Mouse (Mus musculus) liver, embryonic 18 days (tissue): ENCODE measurements around the gene D8Ertd738e. TPM values are rescaled to one million over a fixed set of nuclear protein-coding genes. Genes with fewer than 3 reads are reported as not detected.

Source experiments
- polyA plus RNA-seq: library from polyadenylated mRNA; depleted of rRNA; stranded (reverse); fragments of >200 nt; gene quantifications from 2 replicates; pipeline ENCODE4 v1.2.3, GENCODE M21; 2012; rRNA removed

The D8Ertd738e gene
- polyA plus RNA-seq = 124 and 135 TPM in 2 replicates

GRCm38 (mm10) chr8:84249257-84250170 is at the start of gene D8Ertd738e:
Gene D8Ertd738e (minus strand): TSS chr8:84249719.

DNA sequence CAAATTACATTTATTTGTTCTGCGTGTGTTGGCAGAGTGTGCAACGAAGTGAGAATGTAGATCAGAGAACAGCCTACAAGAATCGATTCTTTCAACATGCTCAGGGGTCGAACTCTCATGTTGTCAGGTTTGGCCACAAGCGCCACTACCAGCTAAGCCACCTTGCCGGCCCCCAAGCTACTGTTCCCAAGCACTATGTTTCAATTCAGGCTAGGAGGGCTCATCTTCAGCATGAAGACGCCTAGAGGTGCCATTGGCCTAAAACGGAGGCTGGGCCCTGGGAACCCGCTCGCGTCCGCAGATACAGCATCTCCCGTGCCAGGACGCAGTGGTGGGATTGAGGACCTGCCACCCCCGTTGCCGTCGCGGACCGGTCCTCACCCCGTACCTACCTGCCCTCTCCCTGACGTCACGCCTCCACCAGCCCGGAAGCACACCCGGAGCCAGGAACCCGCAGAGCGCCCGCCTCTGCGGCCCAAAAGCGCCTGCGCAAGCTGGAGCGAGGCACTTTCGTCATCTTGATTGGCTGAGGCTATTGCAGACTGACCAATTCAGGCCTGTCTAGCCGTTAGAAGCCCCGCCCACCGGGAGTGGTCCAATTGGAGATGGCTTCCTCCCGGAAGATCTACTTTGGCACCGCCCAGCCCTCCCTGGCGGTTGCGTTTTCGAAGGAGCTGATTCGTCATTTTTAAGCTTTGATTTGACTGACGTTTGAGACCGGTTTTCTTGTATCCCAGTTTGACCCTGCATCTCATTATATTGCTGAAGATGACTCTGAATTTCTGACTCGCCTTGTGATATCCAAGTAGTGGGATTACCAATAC is 20.6 kb upstream of the D8Ertd738e start, which contains the start of gene Ccdc130:
Gene Ccdc130 (minus strand): TSS at position 431 of the 824 bp plus-strand sequence.

DNA sequence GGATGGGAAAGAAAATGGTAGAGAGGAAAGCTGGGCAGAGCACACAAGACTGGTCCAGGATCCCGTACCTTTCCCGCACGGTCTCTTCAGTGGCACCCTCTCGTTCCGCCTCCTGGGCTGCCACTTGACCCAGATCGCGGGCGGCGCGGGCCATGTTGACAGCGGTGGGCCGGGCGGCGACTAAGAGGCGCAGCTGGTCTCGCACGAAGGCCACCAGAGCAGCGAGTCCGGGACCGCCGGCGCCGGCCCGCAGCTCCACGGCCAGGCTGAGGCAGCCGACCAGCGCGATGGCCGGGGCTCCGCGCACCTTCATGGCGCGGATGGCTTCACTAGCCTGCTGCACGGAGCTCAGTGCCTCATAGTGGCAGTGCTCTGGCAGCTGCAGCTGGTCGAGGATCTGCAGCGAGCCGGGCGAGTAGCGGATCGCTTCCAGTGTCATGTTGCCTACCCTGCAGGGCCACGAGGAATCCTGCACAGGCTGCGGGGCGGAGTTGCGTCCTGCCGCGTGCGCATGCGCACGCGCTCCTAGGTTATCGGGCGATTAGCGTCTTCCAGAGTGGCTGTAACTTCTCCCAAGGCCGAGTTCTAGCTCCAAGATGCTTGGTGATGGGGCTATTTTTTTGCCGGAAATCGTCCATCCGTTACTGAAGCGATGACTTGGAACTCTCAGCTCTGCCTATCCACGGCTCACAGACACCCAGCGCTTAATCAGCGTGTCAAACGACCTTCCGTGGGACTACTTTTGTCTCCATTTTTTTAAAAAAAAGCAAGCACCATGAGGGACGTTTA is 7.5 kb upstream of the D8Ertd738e start, which contains the start of gene Mri1:
Gene Mri1 (minus strand): TSS at position 505 of the 789 bp plus-strand sequence.

GRCm38 (mm10) chr8:84236998-84237473 is 12.5 kb downstream of the D8Ertd738e start, which contains the start of gene Zswim4:
Gene Zswim4 (minus strand): TSS chr8:84237055.

Other genes starting within 250 kb of the D8Ertd738e start
- 0.16 and 0.17 TPM in 2 replicates for gene 1700067K01Rik, start 248.2 kb downstream of the D8Ertd738e start, polyA plus RNA-seq
- 0.08 TPM in 1 of 2 replicates, not detected in the other for gene 2210011C24Rik, start 237.5 kb downstream of the D8Ertd738e start, polyA plus RNA-seq
- 0.03 and 0.05 TPM in 2 replicates for gene Palm3, start 228.2 kb downstream of the D8Ertd738e start, polyA plus RNA-seq
- 1.2 and 1.4 TPM in 2 replicates for gene Il27ra, start 207.1 kb downstream of the D8Ertd738e start, polyA plus RNA-seq
- 0.12 TPM in 1 of 2 replicates, not detected in the other for gene Rln3, start 204.7 kb downstream of the D8Ertd738e start, polyA plus RNA-seq
- gene Gm10643, start 184.6 kb downstream of the D8Ertd738e start, polyA plus RNA-seq = 0.59 and 0.63 TPM in 2 replicates
- gene Rfx1, start 182.9 kb downstream of the D8Ertd738e start, polyA plus RNA-seq = 3.3 and 4.7 TPM in 2 replicates
- 11.4 and 12.4 TPM in 2 replicates for gene Dcaf15, start 145.0 kb downstream of the D8Ertd738e start, polyA plus RNA-seq
- 0.03 and 0.05 TPM in 2 replicates for gene Podnl1, start 123.7 kb downstream of the D8Ertd738e start, polyA plus RNA-seq
- 3.7 and 4.4 TPM in 2 replicates for gene Cc2d1a, start 101.8 kb downstream of the D8Ertd738e start, polyA plus RNA-seq
- 0.18 and 0.24 TPM in 2 replicates for gene 4930432K21Rik, start 101.7 kb downstream of the D8Ertd738e start, polyA plus RNA-seq
- gene Nanos3, start 64.5 kb downstream of the D8Ertd738e start, polyA plus RNA-seq = 0.13 and 0.16 TPM in 2 replicates
- gene Zswim4, start 12.7 kb downstream of the D8Ertd738e start, polyA plus RNA-seq = 2.9 and 3.4 TPM in 2 replicates
- 17.2 and 23.4 TPM in 2 replicates for gene Mri1, start 7.6 kb upstream of the D8Ertd738e start, polyA plus RNA-seq
- gene Ccdc130, start 20.7 kb upstream of the D8Ertd738e start, polyA plus RNA-seq = 6.9 and 7.4 TPM in 2 replicates
- gene Cacna1a, start 138.7 kb upstream of the D8Ertd738e start, polyA plus RNA-seq = 1.1 and 1.4 TPM in 2 replicates